Mouse (Mus musculus) megakaryocyte, embryonic 14.5 days (primary cell): Measurements from ENCODE around the gene Wdr77.

ENCODE experiments used
- FLI1 ChIP-seq: IDR thresholded peaks from 2 replicates; pipeline ENCODE4 v1.6.1; 2012; ENCODE audit warnings: low read length, inconsistent platforms, mixed read lengths
- GATA1 ChIP-seq: IDR thresholded peaks from 3 replicates; pipeline ENCODE4 v1.6.1; 2012; ENCODE audit warnings: mixed read lengths, low read length, inconsistent platforms, borderline replicate concordance

- TF ChIP-seq GATA1 (no peak), FLI1 (no peak)
Observed at GRCm38 (mm10) chr3:105974174-105974573, 15.0 kb downstream of the Wdr77 start.
